Mouse (Mus musculus) left cerebral cortex, adult 11 months (tissue): ENCODE measurements around the gene Garnl3.
A peak's percentile ranks its signal among the peaks of the same experiment; 100 is the strongest.
"Not testable (repeated sequence)": the region's sequence is repeated elsewhere in the genome, so short reads cannot be mapped to it uniquely, and the experiment has no call there.

Source experiments
- DNase-seq: peaks from one replicate; pipeline ENCODE4 v3.0.0; 2022; ENCODE audit warnings: low spot score

The Garnl3 gene

GRCm38 (mm10) chr2:33022846-33023245, 108.6 kb downstream of the Garnl3 start:
- no peak for DNase-seq

GRCm38 (mm10) chr2:33018026-33018425, 113.4 kb downstream of the Garnl3 start:
- DNase-seq: no peak

GRCm38 (mm10) chr2:33017191-33017590, 114.3 kb downstream of the Garnl3 start:
- DNase-seq: no peak

- no peak for DNase-seq
These were observed 116.6 kb downstream of the Garnl3 start for GRCm38 (mm10) chr2:33014877-33015276.

GRCm38 (mm10) chr2:33009055-33009454, 122.4 kb downstream of the Garnl3 start:
- DNase-seq: not testable (repeated sequence)

- DNase-seq: no peak
These were observed 126.4 kb downstream of the Garnl3 start for GRCm38 (mm10) chr2:33005041-33005440.

- peak; percentile 31 for DNase-seq
These were observed 129.3 kb downstream of the Garnl3 start for GRCm38 (mm10) chr2:33002144-33002543.

- DNase-seq: no peak
These were observed 131.7 kb downstream of the Garnl3 start for GRCm38 (mm10) chr2:32999752-33000151.

GRCm38 (mm10) chr2:32997792-32998191, 133.7 kb downstream of the Garnl3 start:
- DNase-seq: no peak

GRCm38 (mm10) chr2:32997081-32997480, 134.4 kb downstream of the Garnl3 start:
- no peak for DNase-seq

- DNase-seq: no peak
These were observed 139.3 kb downstream of the Garnl3 start for GRCm38 (mm10) chr2:32992130-32992529.

- DNase-seq: no peak
These were observed 141.2 kb downstream of the Garnl3 start for GRCm38 (mm10) chr2:32990167-32990832.

GRCm38 (mm10) chr2:32989376-32989775, 142.1 kb downstream of the Garnl3 start:
- no peak for DNase-seq

GRCm38 (mm10) chr2:32985844-32986243, 145.6 kb downstream of the Garnl3 start:
- no peak for DNase-seq

GRCm38 (mm10) chr2:32983617-32984016, 147.8 kb downstream of the Garnl3 start:
- DNase-seq: no peak

GRCm38 (mm10) chr2:32982700-32983099, 148.8 kb downstream of the Garnl3 start:
- no peak for DNase-seq

GRCm38 (mm10) chr2:32981725-32982271, 149.7 kb downstream of the Garnl3 start, which contains the start of gene Slc2a8:
TSS of gene Slc2a8 (minus strand) at chr2:32982083.
- DNase-seq: peak; percentile 91

GRCm38 (mm10) chr2:32981281-32981680, 150.2 kb downstream of the Garnl3 start:
- DNase-seq: no peak

GRCm38 (mm10) chr2:32979675-32980074, 151.8 kb downstream of the Garnl3 start:
- no peak for DNase-seq

GRCm38 (mm10) chr2:32978675-32979074, 152.8 kb downstream of the Garnl3 start:
- DNase-seq: no peak

- DNase-seq: no peak
These were observed 154.3 kb downstream of the Garnl3 start for GRCm38 (mm10) chr2:32977114-32977513.

GRCm38 (mm10) chr2:32974216-32974615, 157.2 kb downstream of the Garnl3 start:
- no peak for DNase-seq

GRCm38 (mm10) chr2:32971235-32971634, 160.2 kb downstream of the Garnl3 start:
- DNase-seq: no peak

- DNase-seq: no peak
These were observed 162.1 kb downstream of the Garnl3 start for GRCm38 (mm10) chr2:32969326-32969725.
